Mouse (Mus musculus): ENCODE results near the gene Gm21972. TPM values are rescaled to one million over a fixed set of nuclear protein-coding genes. Genes with fewer than 3 reads are reported as not detected.

Gm21972 gene
- 0.38 TPM in 1 of 2 replicates, not detected in the other for polyA plus RNA-seq (2012; rRNA removed)

- no peak for DNase-seq (ENCODE audit: low read depth)
Measured at GRCm38 (mm10) chr1:86133337-86133736, at the start of gene Gm21972. Gene Gm21972 (plus strand): TSS chr1:86133637.

GRCm38 (mm10) chr1:86094413-86094812 lies 39.0 kb upstream of the Gm21972 start:
- no peak for DNase-seq (ENCODE audit: low read depth)

GRCm38 (mm10) chr1:86105054-86105453 lies 28.4 kb upstream of the Gm21972 start:
- DNase-seq (ENCODE audit: low read depth): no peak

GRCm38 (mm10) chr1:86111779-86112178 lies 21.7 kb upstream of the Gm21972 start, which contains the start of gene Htr2b:
Gene Htr2b (minus strand): TSS chr1:86111970.
- no peak for DNase-seq (ENCODE audit: low read depth)

GRCm38 (mm10) chr1:86114141-86114540 lies 19.3 kb upstream of the Gm21972 start:
- DNase-seq (ENCODE audit: low read depth): no peak

- no peak for DNase-seq (ENCODE audit: low read depth)
Measured at GRCm38 (mm10) chr1:86119549-86119948, 13.9 kb upstream of the Gm21972 start.

- DNase-seq (ENCODE audit: low read depth): no peak
Measured at GRCm38 (mm10) chr1:86126036-86126435, 7.4 kb upstream of the Gm21972 start.

GRCm38 (mm10) chr1:86135315-86135714 lies 1.9 kb downstream of the Gm21972 start:
- no peak for DNase-seq (ENCODE audit: low read depth)

- no peak for DNase-seq (ENCODE audit: low read depth)
Measured at GRCm38 (mm10) chr1:86141081-86141480, 7.6 kb downstream of the Gm21972 start.

GRCm38 (mm10) chr1:86143165-86143564 lies 9.7 kb downstream of the Gm21972 start:
- no peak for DNase-seq (ENCODE audit: low read depth)

- no peak for DNase-seq (ENCODE audit: low read depth)
Measured at GRCm38 (mm10) chr1:86144001-86144944, 10.8 kb downstream of the Gm21972 start.

GRCm38 (mm10) chr1:86146293-86146692 lies 12.9 kb downstream of the Gm21972 start:
- DNase-seq (ENCODE audit: low read depth): peak; percentile 49

GRCm38 (mm10) chr1:86147557-86147956 lies 14.1 kb downstream of the Gm21972 start:
- no peak for DNase-seq (ENCODE audit: low read depth)

GRCm38 (mm10) chr1:86148161-86148560 lies 14.7 kb downstream of the Gm21972 start:
- DNase-seq (ENCODE audit: low read depth): no peak

GRCm38 (mm10) chr1:86150929-86151328 lies 17.5 kb downstream of the Gm21972 start:
- DNase-seq (ENCODE audit: low read depth): no peak

- DNase-seq (ENCODE audit: low read depth): no peak
Measured at GRCm38 (mm10) chr1:86151376-86151775, 17.9 kb downstream of the Gm21972 start.

GRCm38 (mm10) chr1:86152618-86153017 lies 19.2 kb downstream of the Gm21972 start:
- DNase-seq (ENCODE audit: low read depth): no peak

GRCm38 (mm10) chr1:86154133-86154823 lies 20.8 kb downstream of the Gm21972 start, which contains the start of gene Armc9:
Gene Armc9 (plus strand): TSS chr1:86154780.
- DNase-seq (ENCODE audit: low read depth): peak; percentile 58

GRCm38 (mm10) chr1:86154824-86155164 lies 21.4 kb downstream of the Gm21972 start:
- no peak for DNase-seq (ENCODE audit: low read depth)

- no peak for DNase-seq (ENCODE audit: low read depth)
Measured at GRCm38 (mm10) chr1:86156075-86156474, 22.6 kb downstream of the Gm21972 start.

- DNase-seq (ENCODE audit: low read depth): no peak
Measured at GRCm38 (mm10) chr1:86156595-86156994, 23.2 kb downstream of the Gm21972 start.

- DNase-seq (ENCODE audit: low read depth): no peak
Measured at GRCm38 (mm10) chr1:86160059-86160458, 26.6 kb downstream of the Gm21972 start.

- no peak for DNase-seq (ENCODE audit: low read depth)
Measured at GRCm38 (mm10) chr1:86160479-86160878, 27.0 kb downstream of the Gm21972 start.
